Mouse (Mus musculus) intestine, postnatal 0 days (tissue): ENCODE results near the gene Hydin. TPM values are rescaled to one million over a fixed set of nuclear protein-coding genes. Genes with fewer than 3 reads are reported as not detected.

Experiments used
- ATAC-seq: fragments of 200-750 bp; cut with Nextera tagmentation; 2 replicates; pipeline ENCODE4 v1.8.0; 2017; ENCODE audit warnings: mild to moderate bottlenecking, moderate TSS enrichment, moderate library complexity
- H3K27ac ChIP-seq: fragments of 300-500 bp; sonication (generic); 2 replicates; pipeline ENCODE4 v1.5.1; 2014; ENCODE audit warnings: mild to moderate bottlenecking, low read depth, low read length, moderate library complexity
- H3K27me3 ChIP-seq: fragments of 300-500 bp; sonication (generic); replicated peaks from 2 replicates; pipeline ENCODE4 v1.6.1; 2014; ENCODE audit warnings: low read length, mixed read lengths; ENCODE audit not compliant: control insufficient read depth, insufficient read depth
- H3K36me3 ChIP-seq: fragments of 300-500 bp; sonication (generic); 2 replicates; pipeline ENCODE4 v1.6.1; 2014; ENCODE audit warnings: mild to moderate bottlenecking, moderate library complexity; ENCODE audit not compliant: control insufficient read depth, insufficient read depth
- H3K4me1 ChIP-seq: fragments of 300-500 bp; sonication (generic); replicated peaks from 2 replicates; pipeline ENCODE4 v1.6.1; 2014; ENCODE audit warnings: antibody characterized with exemption, low read length, mixed read lengths; ENCODE audit not compliant: control insufficient read depth, insufficient read depth
- H3K4me2 ChIP-seq: fragments of 300-500 bp; sonication (generic); replicated peaks from 2 replicates; pipeline ENCODE4 v1.6.1; 2014; ENCODE audit warnings: low read depth, mild to moderate bottlenecking, moderate library complexity
- H3K4me3 ChIP-seq: fragments of 300-500 bp; sonication (generic); 2 replicates; pipeline ENCODE4 v1.5.1; 2014; ENCODE audit warnings: low read depth, low read length
- H3K9ac ChIP-seq: fragments of 300-500 bp; sonication (generic); 2 replicates; pipeline ENCODE4 v1.6.1; 2014; ENCODE audit warnings: mild to moderate bottlenecking, low read depth, low read length
- H3K9me3 ChIP-seq: fragments of 300-500 bp; sonication (generic); 2 replicates; pipeline ENCODE4 v1.6.1; 2016; ENCODE audit warnings: mixed run types; ENCODE audit not compliant: control insufficient read depth
- CTCF ChIP-seq: sonication (generic); IDR thresholded peaks from 2 replicates; pipeline ENCODE4 v1.5.1; 2016; ENCODE audit warnings: low read depth, mild to moderate bottlenecking, control low read depth, antibody characterized with exemption, moderate library complexity
- WGBS: fragments of 180-500 bp; shearing (Covaris S2); extraction: QIAGEN DNeasy Blood & Tissue Kit; methylation state at CpG from one replicate; pipeline ENCODE4 v1.1.7; 2014; 5-methylcytosine and 5-hydroxymethylcytosine counted together
- polyA plus RNA-seq: library from polyadenylated mRNA; unstranded; fragments of >200 nt; fragmentation: Nextera tagmentation; extraction: Ambion mirVana; gene quantifications from 2 replicates; pipeline ENCODE4 v1.2.1, GENCODE M21; 2015

Gene Hydin
- polyA plus RNA-seq, 1 experiment from 2014 or later: 0.07 TPM

GRCm38 (mm10) chr8:110486020-110486419, 219.2 kb downstream of the Hydin start:
- H3K4me2 ChIP-seq: no peak overlapping the region
- H3K36me3 ChIP-seq: no peaks in the 10 kb centered on the region
- TF ChIP-seq CTCF: no peak
- H3K9ac ChIP-seq: no peak overlapping the region
- H3K4me1 ChIP-seq: no peaks in the 10 kb centered on the region
- no peak overlapping the region for H3K4me3 ChIP-seq
- H3K27me3 ChIP-seq: no peaks in the 10 kb centered on the region
- no peaks in the 10 kb centered on the region for H3K9me3 ChIP-seq
- no peak overlapping the region for H3K27ac ChIP-seq
- WGBS: 81% methylated on average over 13 of the region's 13 CpGs
- ATAC-seq: no peak

- TF ChIP-seq CTCF: peak; percentile 16; the same call in 1 of the 2 replicates
- Histone ChIP-seq H3K9me3 (no peaks in the 10 kb centered on the region), H3K27ac (no peak overlapping the region), H3K9ac (no peak overlapping the region), H3K4me2 (no peak overlapping the region), H3K4me3 (no peak overlapping the region), H3K36me3 (no peaks in the 10 kb centered on the region), H3K4me1 (no peaks in the 10 kb centered on the region), H3K27me3 (no peaks in the 10 kb centered on the region)
- no peak for ATAC-seq
- 95% methylated on average over 6 of the region's 6 CpGs for WGBS
These were observed 220.9 kb downstream of the Hydin start for GRCm38 (mm10) chr8:110487644-110488043.

- Histone ChIP-seq H3K27ac (no peak overlapping the region), H3K36me3 (no peaks in the 10 kb centered on the region), H3K9me3 (no peaks in the 10 kb centered on the region), H3K4me2 (no peak overlapping the region), H3K4me1 (no peaks in the 10 kb centered on the region), H3K27me3 (no peaks in the 10 kb centered on the region), H3K4me3 (no peak overlapping the region), H3K9ac (no peak overlapping the region)
- no peak for ATAC-seq
- TF ChIP-seq CTCF: peak; percentile 70
- WGBS: 77% methylated on average over 4 of the region's 4 CpGs
These were observed 222.6 kb downstream of the Hydin start for GRCm38 (mm10) chr8:110489344-110489743.

GRCm38 (mm10) chr8:110491118-110491517, 224.3 kb downstream of the Hydin start:
- no peaks in the 10 kb centered on the region for H3K27me3 ChIP-seq
- no peak overlapping the region for H3K27ac ChIP-seq
- no peaks in the 10 kb centered on the region for H3K9me3 ChIP-seq
- no peak for TF ChIP-seq CTCF
- H3K4me3 ChIP-seq: no peak overlapping the region
- no peak overlapping the region for H3K9ac ChIP-seq
- no peak overlapping the region for H3K4me2 ChIP-seq
- H3K4me1 ChIP-seq: no peaks in the 10 kb centered on the region
- no peak for ATAC-seq
- no peaks in the 10 kb centered on the region for H3K36me3 ChIP-seq
- 90% methylated on average over 5 of the region's 5 CpGs for WGBS

- no peak overlapping the region for H3K4me2 ChIP-seq
- ATAC-seq: no peak
- no peak overlapping the region for H3K9ac ChIP-seq
- TF ChIP-seq CTCF: no peak
- no peaks in the 10 kb centered on the region for H3K9me3 ChIP-seq
- no peak overlapping the region for H3K27ac ChIP-seq
- H3K27me3 ChIP-seq: no peaks in the 10 kb centered on the region
- H3K36me3 ChIP-seq: no peaks in the 10 kb centered on the region
- no peak overlapping the region for H3K4me3 ChIP-seq
- 74% methylated on average over 9 of the region's 9 CpGs for WGBS
- no peaks in the 10 kb centered on the region for H3K4me1 ChIP-seq
These were observed 229.5 kb downstream of the Hydin start for GRCm38 (mm10) chr8:110496286-110496685.

- H3K4me1 ChIP-seq: no peaks in the 10 kb centered on the region
- no peak for TF ChIP-seq CTCF
- ATAC-seq: peak; percentile 81
- no peak overlapping the region for H3K27ac ChIP-seq
- H3K36me3 ChIP-seq: no peaks in the 10 kb centered on the region
- no peaks in the 10 kb centered on the region for H3K9me3 ChIP-seq
- 28% methylated on average over 10 of the region's 10 CpGs for WGBS
- no peak overlapping the region for H3K4me3 ChIP-seq
- no peak overlapping the region for H3K9ac ChIP-seq
- H3K27me3 ChIP-seq: no peaks in the 10 kb centered on the region
- 0 out of 2 replicates have a peak overlapping the region, but pooled peaks have one; percentile 25 for H3K4me2 ChIP-seq
These were observed 233.5 kb downstream of the Hydin start for GRCm38 (mm10) chr8:110500253-110500652.

- H3K4me3 ChIP-seq: no peak overlapping the region
- 68% methylated on average over 6 of the region's 6 CpGs for WGBS
- 0 out of 2 replicates have a peak overlapping the region, but pooled peaks have one; percentile 25 for H3K4me2 ChIP-seq
- no peaks in the 10 kb centered on the region for H3K9me3 ChIP-seq
- TF ChIP-seq CTCF: no peak
- H3K36me3 ChIP-seq: no peaks in the 10 kb centered on the region
- no peaks in the 10 kb centered on the region for H3K4me1 ChIP-seq
- ATAC-seq: no peak
- H3K27me3 ChIP-seq: no peaks in the 10 kb centered on the region
- no peak overlapping the region for H3K9ac ChIP-seq
- H3K27ac ChIP-seq: no peak overlapping the region
These were observed 233.9 kb downstream of the Hydin start for GRCm38 (mm10) chr8:110500661-110501060.
